Mouse (Mus musculus): ENCODE data around the gene Aox2. TPM values are rescaled to one million over a fixed set of nuclear protein-coding genes. Genes with fewer than 3 reads are reported as not detected.

Gene Aox2
- polyA plus RNA-seq, 2 experiments: 0.01 TPM; not detected in 1

DNA sequence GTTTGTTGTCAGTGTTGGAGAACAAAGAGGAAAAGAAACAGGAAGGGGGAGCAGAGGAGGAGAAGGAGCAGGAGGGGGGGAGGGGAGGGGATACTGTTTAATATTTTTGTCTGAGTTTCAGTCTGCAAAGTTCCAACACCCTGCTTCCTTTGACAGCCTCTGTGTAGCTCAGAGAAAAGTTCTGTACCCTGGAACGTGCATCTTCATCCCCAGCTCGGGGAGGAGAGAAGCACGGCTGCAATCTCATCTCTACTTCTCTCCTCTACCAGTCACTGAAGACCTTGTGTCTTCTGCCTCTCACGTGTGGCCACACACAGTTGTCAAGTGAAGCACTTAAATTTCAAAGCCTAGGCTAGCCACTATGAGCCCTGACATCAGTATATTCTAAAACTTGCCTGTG is 55.1 kb downstream of the Aox2 start:
- Histone ChIP-seq H3K9me3 (ENCODE audit: control insufficient read depth, low read length) (no peaks in the 10 kb centered on the region), H3K9ac (replicated peaks) (no peak overlapping the region), H3K36me3 (replicated peaks; ENCODE audit: control insufficient read depth, insufficient read depth, low read depth) (no peaks in the 10 kb centered on the region), H3K27me3 (ENCODE audit: control insufficient read depth, insufficient read depth, low read length) (no peaks in the 10 kb centered on the region), H3K4me1 (replicated peaks; ENCODE audit: control insufficient read depth in 2 of 2, insufficient read depth in 2 of 2, low read length in 1 of 2) (no peaks in the 10 kb centered on the region), H3K4me3 (ENCODE audit: insufficient read depth in 1 of 2, low read depth in 2 of 2, low read length in 2 of 2) (no peak overlapping the region), H3K4me2 (ENCODE audit: low read depth) (no peak overlapping the region), H3K27ac (no peak overlapping the region)
- WGBS (ENCODE audit: insufficient replicate concordance): 28% methylated on average over 4 of the region's 4 CpGs
- no peak for TF ChIP-seq CTCF (IDR thresholded peaks at IDR 0.05; ENCODE audit: low read depth)
- no peak for TF ChIP-seq EP300 (IDR thresholded peaks at IDR 0.05; ENCODE audit: low read depth)
- DNase-seq (ENCODE audit: low read depth in 3 of 3, low spot score in 3 of 3) (no peak), ATAC-seq (ENCODE audit: insufficient read depth) (no peak)

- TF ChIP-seq CTCF (IDR thresholded peaks at IDR 0.05; ENCODE audit: low read depth): no peak
- no peak for TF ChIP-seq EP300 (IDR thresholded peaks at IDR 0.05; ENCODE audit: low read depth)
- H3K4me2 ChIP-seq (ENCODE audit: low read depth): no peak overlapping the region
- no peak overlapping the region for H3K9ac ChIP-seq (replicated peaks)
- no peak for ATAC-seq (ENCODE audit: insufficient read depth)
- no peaks in the 10 kb centered on the region for H3K36me3 ChIP-seq (replicated peaks; ENCODE audit: control insufficient read depth, insufficient read depth, low read depth)
- H3K4me3 ChIP-seq (ENCODE audit: insufficient read depth in 1 of 2, low read depth in 2 of 2, low read length in 2 of 2): no peak overlapping the region
- H3K27me3 ChIP-seq (ENCODE audit: control insufficient read depth, insufficient read depth, low read length): no peaks in the 10 kb centered on the region
- WGBS (ENCODE audit: insufficient replicate concordance): 50% methylated on average over 1 of the region's 1 CpGs
- DNase-seq (ENCODE audit: low read depth in 3 of 3, low spot score in 3 of 3): no peak
- H3K27ac ChIP-seq: no peak overlapping the region
- H3K4me1 ChIP-seq (replicated peaks; ENCODE audit: control insufficient read depth in 2 of 2, insufficient read depth in 2 of 2, low read length in 1 of 2): no peaks in the 10 kb centered on the region
- no peaks in the 10 kb centered on the region for H3K9me3 ChIP-seq (ENCODE audit: control insufficient read depth, low read length)
Observed at GRCm38 (mm10) chr1:58339901-58340300, 61.8 kb downstream of the Aox2 start.

DNA sequence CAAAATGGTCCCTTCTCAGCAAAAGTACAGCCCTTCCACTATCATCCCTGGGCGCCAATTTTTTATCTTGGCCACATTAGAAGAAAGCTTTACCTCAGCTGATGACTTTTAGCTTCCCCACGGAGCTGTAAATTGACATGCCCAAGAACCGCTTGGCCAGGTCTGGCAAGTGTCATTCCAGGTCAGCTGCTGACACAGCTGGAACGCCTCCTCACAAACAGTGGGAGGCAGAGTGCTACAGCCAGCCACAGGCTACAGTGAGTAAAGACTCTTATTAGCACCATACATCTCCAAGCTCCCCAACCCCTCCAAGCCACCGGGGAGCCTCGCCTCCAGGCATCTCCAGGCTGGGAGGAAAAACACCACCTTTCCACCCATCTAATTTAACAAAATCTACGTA is 63.5 kb downstream of the Aox2 start:
- no peak overlapping the region for H3K9ac ChIP-seq (replicated peaks)
- TF ChIP-seq CTCF (IDR thresholded peaks at IDR 0.05; ENCODE audit: low read depth): no peak
- no peak for TF ChIP-seq EP300 (IDR thresholded peaks at IDR 0.05; ENCODE audit: low read depth)
- no peaks in the 10 kb centered on the region for H3K9me3 ChIP-seq (ENCODE audit: control insufficient read depth, low read length)
- WGBS (ENCODE audit: insufficient replicate concordance): 38% methylated on average over 7 of the region's 7 CpGs
- H3K4me1 ChIP-seq (replicated peaks; ENCODE audit: control insufficient read depth in 2 of 2, insufficient read depth in 2 of 2, low read length in 1 of 2): no peaks in the 10 kb centered on the region
- H3K4me3 ChIP-seq (ENCODE audit: insufficient read depth in 1 of 2, low read depth in 2 of 2, low read length in 2 of 2): no peak overlapping the region
- H3K27me3 ChIP-seq (ENCODE audit: control insufficient read depth, insufficient read depth, low read length): no peaks in the 10 kb centered on the region
- no peak for DNase-seq (ENCODE audit: low read depth in 3 of 3, low spot score in 3 of 3)
- H3K4me2 ChIP-seq (ENCODE audit: low read depth): no peak overlapping the region
- no peak for ATAC-seq (ENCODE audit: insufficient read depth)
- H3K36me3 ChIP-seq (replicated peaks; ENCODE audit: control insufficient read depth, insufficient read depth, low read depth): no peaks in the 10 kb centered on the region
- no peak overlapping the region for H3K27ac ChIP-seq

- ATAC-seq (ENCODE audit: insufficient read depth): no peak
Observed at GRCm38 (mm10) chr1:58343861-58344260, 65.7 kb downstream of the Aox2 start.

DNA sequence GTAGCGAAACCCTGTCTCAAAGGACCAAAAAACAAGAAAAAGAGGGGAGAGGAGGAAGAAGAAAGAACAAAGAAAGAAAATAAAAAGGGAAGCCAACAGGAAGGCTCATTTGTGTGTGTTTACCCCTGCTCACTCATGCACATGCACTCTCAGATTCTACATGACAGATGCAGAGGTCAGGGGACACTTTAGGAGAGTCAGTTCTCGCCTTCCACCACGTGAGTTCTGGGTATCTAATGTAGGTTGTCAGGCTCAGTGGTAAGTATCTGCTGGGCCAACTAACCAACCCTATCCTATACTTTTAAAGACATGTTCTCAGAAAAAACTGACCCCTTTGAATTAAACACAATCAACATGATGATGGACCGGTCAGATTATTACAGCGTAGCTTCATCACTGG is 66.4 kb downstream of the Aox2 start:
- H3K27me3 ChIP-seq (ENCODE audit: control insufficient read depth, insufficient read depth, low read length): no peaks in the 10 kb centered on the region
- H3K9me3 ChIP-seq (ENCODE audit: control insufficient read depth, low read length): no peaks in the 10 kb centered on the region
- H3K36me3 ChIP-seq (replicated peaks; ENCODE audit: control insufficient read depth, insufficient read depth, low read depth): no peaks in the 10 kb centered on the region
- TF ChIP-seq EP300 (IDR thresholded peaks at IDR 0.05; ENCODE audit: low read depth) (no peak), CTCF (IDR thresholded peaks at IDR 0.05; ENCODE audit: low read depth) (no peak)
- no peak for DNase-seq (ENCODE audit: low read depth in 3 of 3, low spot score in 3 of 3)
- 80% methylated on average over 5 of the region's 5 CpGs for WGBS (ENCODE audit: insufficient replicate concordance)
- no peak overlapping the region for H3K9ac ChIP-seq (replicated peaks)
- no peaks in the 10 kb centered on the region for H3K4me1 ChIP-seq (replicated peaks; ENCODE audit: control insufficient read depth in 2 of 2, insufficient read depth in 2 of 2, low read length in 1 of 2)
- no peak overlapping the region for H3K4me3 ChIP-seq (ENCODE audit: insufficient read depth in 1 of 2, low read depth in 2 of 2, low read length in 2 of 2)
- no peak overlapping the region for H3K27ac ChIP-seq
- H3K4me2 ChIP-seq (ENCODE audit: low read depth): no peak overlapping the region
- ATAC-seq (ENCODE audit: insufficient read depth): no peak

More at GRCm38 (mm10) chr1:58343861-58344260, 65.7 kb downstream of the Aox2 start:
- Histone ChIP-seq H3K9me3 (ENCODE audit: control insufficient read depth, low read length) (no peaks in the 10 kb centered on the region), H3K27ac (no peak overlapping the region), H3K4me2 (ENCODE audit: low read depth) (no peak overlapping the region), H3K36me3 (replicated peaks; ENCODE audit: control insufficient read depth, insufficient read depth, low read depth) (no peaks in the 10 kb centered on the region), H3K4me1 (replicated peaks; ENCODE audit: control insufficient read depth in 2 of 2, insufficient read depth in 2 of 2, low read length in 1 of 2) (no peaks in the 10 kb centered on the region), H3K4me3 (ENCODE audit: insufficient read depth in 1 of 2, low read depth in 2 of 2, low read length in 2 of 2) (no peak overlapping the region), H3K9ac (replicated peaks) (no peak overlapping the region), H3K27me3 (ENCODE audit: control insufficient read depth, insufficient read depth, low read length) (no peaks in the 10 kb centered on the region)
- TF ChIP-seq EP300 (IDR thresholded peaks at IDR 0.05; ENCODE audit: low read depth) (no peak), CTCF (IDR thresholded peaks at IDR 0.05; ENCODE audit: low read depth) (no peak)
- WGBS (ENCODE audit: insufficient replicate concordance): 37% methylated on average over 4 of the region's 4 CpGs
- DNase-seq (ENCODE audit: low read depth in 3 of 3, low spot score in 3 of 3): no peak
